Mouse (Mus musculus): ENCODE data around the gene Vwa5b1.

GRCm38 (mm10) chr4:138535610-138536009, 100.1 kb downstream of the Vwa5b1 start:
- TF ChIP-seq CTCF (conservative IDR thresholded peaks at IDR 0.05; ENCODE audit: low read length) (no peak), NANOG (IDR thresholded peaks at IDR 0.05; ENCODE audit: borderline replicate concordance, low read length) (no peak)
